In the genomic region with DNA sequence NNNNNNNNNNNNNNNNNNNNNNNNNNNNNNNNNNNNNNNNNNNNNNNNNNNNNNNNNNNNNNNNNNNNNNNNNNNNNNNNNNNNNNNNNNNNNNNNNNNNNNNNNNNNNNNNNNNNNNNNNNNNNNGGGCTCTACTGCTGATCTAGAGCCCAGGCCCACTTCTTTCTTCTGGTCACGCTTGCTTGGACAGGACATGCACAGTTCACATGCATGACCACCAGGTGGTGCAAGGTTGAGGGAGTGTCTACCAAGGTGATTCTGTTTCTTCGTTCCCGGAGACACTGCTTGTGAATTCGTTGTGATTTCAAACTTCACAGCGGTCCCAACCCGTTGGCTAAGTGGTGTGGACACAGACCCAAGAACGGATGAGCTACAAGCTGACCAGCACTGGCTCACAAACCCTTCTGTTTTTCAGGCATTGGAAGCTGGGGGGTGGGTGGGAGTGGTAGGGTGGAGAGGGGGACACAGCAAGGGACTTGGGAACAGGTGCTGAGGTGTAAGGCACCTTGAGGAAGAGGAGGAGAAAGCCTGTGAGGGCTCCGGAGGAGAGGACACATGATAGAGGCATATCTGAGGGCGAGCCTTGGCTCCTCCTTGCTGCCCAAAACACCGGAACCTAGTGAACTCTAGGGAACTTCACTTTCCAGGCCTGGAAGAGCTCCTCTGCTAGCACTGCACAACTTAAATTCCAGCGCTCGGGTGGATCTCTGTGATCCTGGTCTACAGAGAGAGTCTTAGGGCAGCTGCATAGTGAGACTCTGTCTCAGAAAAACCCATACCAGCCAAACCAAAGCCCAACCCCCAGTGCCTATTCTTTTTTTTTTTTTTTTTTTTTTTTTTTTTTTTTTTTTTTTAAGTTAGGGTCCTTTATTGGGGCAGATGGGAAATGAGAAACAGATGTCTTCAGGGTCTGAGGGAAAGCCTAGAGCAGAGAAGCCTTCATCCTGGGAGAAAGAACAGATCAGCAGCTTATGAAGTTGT, we compare ENCODE assay signal across 8 mouse cellular contexts. TPM values are rescaled to one million over a fixed set of nuclear protein-coding genes. Genes with fewer than 3 reads are reported as not detected.
DNase-seq lines count a peak whose midpoint lies in the region; ATAC-seq lines count a peak whose summit lies in the region.

No protein-coding gene starts in this region.

- H3K36me3 ChIP-seq in hindbrain, embryonic 15.5 days, result no peaks in the 10 kb centered on the region

- 23% methylated on average over 12 of the region's 12 CpGs for WGBS in hindbrain, embryonic 15.5 days

- ATAC-seq in hindbrain, embryonic 15.5 days (ENCODE audit: low FRiP score, low read depth), result peak; percentile 57
- ATAC-seq in megakaryocyte-erythroid progenitor cell, adult 5-6 weeks (replicated peaks; ENCODE audit: low FRiP score, low TSS enrichment, poor library complexity, severe bottlenecking), result peak; percentile 82

- peak; percentile 75 for DNase-seq in T-cell, adult 2 months (ENCODE audit: low spot score)
- peak; percentile 89 to 90 for DNase-seq in cerebellum, postnatal 10 days
- DNase-seq in frontal cortex, postnatal 36 days (ENCODE audit: low spot score in 2 of 2), result peak; percentile 42 to 44
- peak; percentile 45 to 64 for DNase-seq in left cerebral cortex, postnatal 14 days (ENCODE audit: low spot score in 2 of 2)
- DNase-seq in right cerebral cortex, postnatal 4 days, result peak; percentile 64
- peak; percentile 78 for DNase-seq in yolk sac, embryonic 10.5 days (ENCODE audit: low spot score)

- H3K27me3 ChIP-seq in hindbrain, embryonic 15.5 days, result no peaks in the 10 kb centered on the region

- no peaks in the 10 kb centered on the region for H3K9me3 ChIP-seq in hindbrain, embryonic 15.5 days

- peak overlapping the region; percentile 38 for H3K4me2 ChIP-seq in hindbrain, embryonic 15.5 days

- peaks cover 9% of the 10 kb centered on the region for H3K4me1 ChIP-seq in hindbrain, embryonic 15.5 days (replicated peaks)

- no peak overlapping the region for H3K9ac ChIP-seq in hindbrain, embryonic 15.5 days

- H3K4me3 ChIP-seq in hindbrain, embryonic 15.5 days, result no peak overlapping the region

- intact Hi-C loops in left cerebral cortex, postnatal 14 days (cut with DNase I), result no loop called here

- H3K27ac ChIP-seq in hindbrain, embryonic 15.5 days (replicated peaks), result no peak overlapping the region

RNA-seq across cellular contexts. Expression of gene Smu1, which starts 16.8 kb away (rescaled TPM):
- 113 and 121 TPM in 2 replicates for polyA plus RNA-seq in hindbrain, embryonic 15.5 days (2015; fragmentation: Nextera tagmentation; extraction: Ambion mirVana)
- total RNA-seq in left cerebral cortex, postnatal 14 days (2021), result 10 to 100 TPM; 41.8 to 43.5 TPM
- total RNA-seq in megakaryocyte-erythroid progenitor cell, adult 5-6 weeks (2014; fragmentation: Nextera tagmentation), result 78.1 and 94.5 TPM in 2 replicates
- total RNA-seq in megakaryocyte-erythroid progenitor cell, adult 5-6 weeks (2017), result 145 and 151 TPM in 2 replicates

RNA-seq across cellular contexts. Expression of gene Dnaja1, which starts 52.6 kb away (rescaled TPM):
- polyA plus RNA-seq in hindbrain, embryonic 15.5 days (2015; fragmentation: Nextera tagmentation; extraction: Ambion mirVana), result 639 and 670 TPM in 2 replicates
- total RNA-seq in left cerebral cortex, postnatal 14 days (2021), result 100 to 1,000 TPM; 314 to 324 TPM
- total RNA-seq in megakaryocyte-erythroid progenitor cell, adult 5-6 weeks (2014; fragmentation: Nextera tagmentation), result 141 and 157 TPM in 2 replicates
- total RNA-seq in megakaryocyte-erythroid progenitor cell, adult 5-6 weeks (2017), result 570 and 579 TPM in 2 replicates
